8 mouse cellular contexts compared by ENCODE assay signal in genomic region chr13:23739069-23739921, GRCm38 (mm10). TPM values are rescaled to one million over a fixed set of nuclear protein-coding genes. Genes with fewer than 3 reads are reported as not detected.
DNase-seq lines count a peak whose midpoint lies in the region; ATAC-seq lines count a peak whose summit lies in the region.

No protein-coding gene starts in this region.

- peak; percentile 96 to 98 for DNase-seq in adrenal gland, adult (ENCODE audit: inconsistent age in 2 of 2, low spot score in 1 of 2)
- DNase-seq in embryo, embryonic 10.5 days (ENCODE audit: low spot score), result peak; percentile 94
- DNase-seq in gastrocnemius, postnatal 14 days, result peak; percentile 91
- peak; percentile 93 to 97 for DNase-seq in left cerebral cortex, adult 9 months (ENCODE audit: low spot score in 2 of 2)
- DNase-seq in right cerebral cortex, postnatal 10 days (ENCODE audit: low spot score in 2 of 2), result peak; percentile 97 to 98
- peak; percentile 94 for DNase-seq in urinary bladder, postnatal 14 days (ENCODE audit: low spot score)

- no peaks in the 10 kb centered on the region for H3K9me3 ChIP-seq in megakaryocyte, embryonic 14.5 days

- H3K4me3 ChIP-seq in megakaryocyte, embryonic 14.5 days (replicated peaks), result peak overlapping the region; percentile 95

- H3K36me3 ChIP-seq in megakaryocyte, embryonic 14.5 days (replicated peaks; ENCODE audit: low read length), result no peaks in the 10 kb centered on the region

- H3K4me1 ChIP-seq in megakaryocyte, embryonic 14.5 days, result peaks cover 30% of the 10 kb centered on the region

- intact Hi-C loops in gastrocnemius, postnatal 14 days (cut with DNase I; ENCODE audit: low total_unique reads), result no loop called here

- ATAC-seq in inflammation-experienced regulatory T-cells, adult 6 months, result peak; percentile 86

- H3K27me3 ChIP-seq in megakaryocyte, embryonic 14.5 days (replicated peaks), result no peaks in the 10 kb centered on the region

RNA-seq across cellular contexts. Expression of gene Hist1h1c, which starts 0.7 kb away (rescaled TPM):
- 100 to 1,000 TPM; 258 to 269 TPM for total RNA-seq in gastrocnemius, postnatal 14 days (2021)
- polyA plus RNA-seq in inflammation-experienced regulatory T-cells, adult 6 months (2017; shearing (Covaris generic)), result 10 to 100 TPM in 2 of 3 experiments, 1 to 10 TPM in 1; 8.7 to 14.8 (median 11.1) TPM
- polyA plus RNA-seq in megakaryocyte, embryonic 14.5 days (2012; ENCODE audit: insufficient read depth, low replicate concordance), result 353 and 402 TPM in 2 replicates

RNA-seq across cellular contexts. Expression of gene Hist1h3c, which starts 6.1 kb away (rescaled TPM):
- total RNA-seq in gastrocnemius, postnatal 14 days (2021), result 10 to 100 TPM; 31.6 to 33.2 TPM
- 1 to 10 TPM in 1 of 3 experiments, not detected in 2; 2.5 TPM for polyA plus RNA-seq in inflammation-experienced regulatory T-cells, adult 6 months (2017; shearing (Covaris generic))
- 12.6 TPM in 1 of 2 replicates, not detected in the other for polyA plus RNA-seq in megakaryocyte, embryonic 14.5 days (2012; ENCODE audit: insufficient read depth, low replicate concordance)

RNA-seq across cellular contexts. Expression of gene Hist1h2bb, which starts 7.2 kb away (rescaled TPM):
- 10 to 100 TPM; 42.8 to 44.6 TPM for total RNA-seq in gastrocnemius, postnatal 14 days (2021)
- 1 to 10 TPM in 2 of 3 experiments, not detected in 1; 2.5 to 2.8 TPM for polyA plus RNA-seq in inflammation-experienced regulatory T-cells, adult 6 months (2017; shearing (Covaris generic))
- 7.4 TPM in 1 of 2 replicates, not detected in the other for polyA plus RNA-seq in megakaryocyte, embryonic 14.5 days (2012; ENCODE audit: insufficient read depth, low replicate concordance)

RNA-seq across cellular contexts. Expression of gene Hist1h2ab, which starts 11.6 kb away (rescaled TPM):
- 10 to 100 TPM; 67.6 to 81.2 TPM for total RNA-seq in gastrocnemius, postnatal 14 days (2021)
- 10 to 100 TPM in 1 of 3 experiments, not detected in 2; 14.8 TPM for polyA plus RNA-seq in inflammation-experienced regulatory T-cells, adult 6 months (2017; shearing (Covaris generic))
- 16.0 and 17.5 TPM in 2 replicates for polyA plus RNA-seq in megakaryocyte, embryonic 14.5 days (2012; ENCODE audit: insufficient read depth, low replicate concordance)

RNA-seq across cellular contexts. Expression of gene Hist1h3b, which starts 12.8 kb away (rescaled TPM):
- 10 to 100 TPM; 86.8 to 91.4 TPM for total RNA-seq in gastrocnemius, postnatal 14 days (2021)
- 1 to 10 TPM in 1 of 3 experiments, not detected in 2; 1.1 TPM for polyA plus RNA-seq in inflammation-experienced regulatory T-cells, adult 6 months (2017; shearing (Covaris generic))
- 9.9 and 14.5 TPM in 2 replicates for polyA plus RNA-seq in megakaryocyte, embryonic 14.5 days (2012; ENCODE audit: insufficient read depth, low replicate concordance)

Comparison
In these comparisons a context has a peak if more than half of its experiments do, and no peak if none do; other contexts are left out.
1. Peak in every context shown above with its lines: DNase-seq, ATAC-seq and H3K4me3 ChIP-seq.
2. RNA of gene Hist1h1c, which starts 0.7 kb away (polyA plus RNA-seq): 353 to 402 TPM in megakaryocyte, embryonic 14.5 days; 8.7 to 14.8 TPM in inflammation-experienced regulatory T-cells, adult 6 months; every median in the first group is over 10 times any median in the second.